Mouse (Mus musculus) olfactory bulb, adult 2 months (tissue): Measurements from ENCODE around the gene 0610040J01Rik. TPM values are rescaled to one million over a fixed set of nuclear protein-coding genes. Genes with fewer than 3 reads are reported as not detected.

Source experiments
- H3K27ac ChIP-seq: fragments of 200-500 bp; 2 replicates; pipeline ENCODE4 v1.5.1; 2012; ENCODE audit warnings: low read depth, low read length; ENCODE audit not compliant: insufficient read depth
- H3K4me1 ChIP-seq: fragments of 200-500 bp; 2 replicates; pipeline ENCODE4 v1.6.1; 2012; ENCODE audit warnings: low read length; ENCODE audit not compliant: control insufficient read depth, insufficient read depth
- H3K4me3 ChIP-seq: fragments of 200-500 bp; 2 replicates; pipeline ENCODE4 v1.5.1; 2012; ENCODE audit warnings: mild to moderate bottlenecking, low read depth, low read length, moderate library complexity; ENCODE audit not compliant: insufficient read depth
- CTCF ChIP-seq: fragments of 200-500 bp; IDR thresholded peaks from 2 replicates; pipeline ENCODE4 v1.5.1; 2012; ENCODE audit warnings: low read depth, mild to moderate bottlenecking, low read length, moderate library complexity; ENCODE audit not compliant: insufficient read depth
- POLR2A ChIP-seq: fragments of 200-500 bp; IDR thresholded peaks from 2 replicates; pipeline ENCODE4 v1.6.1; 2012; ENCODE audit warnings: mild to moderate bottlenecking, low read depth, low read length, moderate library complexity; ENCODE audit not compliant: insufficient read depth
- WGBS: fragments of 180-500 bp; shearing (Covaris S2); methylation state at CpG from one replicate; pipeline ENCODE4 v1.1.7; 2018; 5-methylcytosine and 5-hydroxymethylcytosine counted together
- polyA plus RNA-seq: library from polyadenylated mRNA; stranded (reverse); fragments of >200 nt; gene quantifications from 2 replicates; pipeline ENCODE4 v1.2.4, GENCODE M21; 2012; ENCODE audit warnings: low replicate concordance; ENCODE audit not compliant: missing spikeins, insufficient read depth, insufficient read length

0610040J01Rik gene
- polyA plus RNA-seq, 1 experiment: not detected

GRCm38 (mm10) chr5:63938575-63938974, 126.4 kb downstream of the 0610040J01Rik start:
- WGBS: 75% methylated on average over 4 of the region's 4 CpGs
- no peak overlapping the region for H3K27ac ChIP-seq
- no peak overlapping the region for H3K4me3 ChIP-seq
- TF ChIP-seq CTCF (no peak), POLR2A (no peak)
- H3K4me1 ChIP-seq: peaks cover 7% of the 10 kb centered on the region

DNA sequence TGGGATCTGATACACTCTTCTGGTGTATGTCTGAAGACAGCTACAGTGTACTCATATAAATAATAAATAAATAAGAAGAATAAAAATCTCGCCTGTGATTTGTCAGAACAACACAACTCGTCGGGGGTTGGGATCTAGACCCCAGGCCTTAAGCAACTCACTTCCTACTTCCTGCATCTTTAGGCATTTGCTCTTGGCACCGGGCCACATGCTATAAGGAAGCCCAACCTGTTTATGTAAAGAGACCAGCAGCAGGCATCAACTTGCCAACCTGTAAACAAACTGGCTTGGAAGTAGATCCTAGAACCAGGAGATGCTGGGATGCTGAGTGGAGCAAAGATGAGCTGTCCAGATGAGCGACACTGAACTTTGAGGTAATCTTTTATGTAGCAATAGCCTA, 129.7 kb downstream of the 0610040J01Rik start:
- WGBS: 85% methylated on average over 5 of the region's 5 CpGs
- TF ChIP-seq POLR2A (no peak), CTCF (no peak)

GRCm38 (mm10) chr5:63943291-63943690, 131.1 kb downstream of the 0610040J01Rik start:
- WGBS: 88% methylated on average over 9 of the region's 9 CpGs
- TF ChIP-seq POLR2A (no peak), CTCF (no peak)
- H3K4me1 ChIP-seq: peaks cover 2% of the 10 kb centered on the region; the same call in 1 of the 2 replicates
- H3K27ac ChIP-seq: no peak overlapping the region
- H3K4me3 ChIP-seq: no peak overlapping the region

More for the DNA sequence above, 129.7 kb downstream of the 0610040J01Rik start:
- no peak overlapping the region for H3K27ac ChIP-seq
- peaks cover 2% of the 10 kb centered on the region for H3K4me1 ChIP-seq
- H3K4me3 ChIP-seq: no peak overlapping the region

DNA sequence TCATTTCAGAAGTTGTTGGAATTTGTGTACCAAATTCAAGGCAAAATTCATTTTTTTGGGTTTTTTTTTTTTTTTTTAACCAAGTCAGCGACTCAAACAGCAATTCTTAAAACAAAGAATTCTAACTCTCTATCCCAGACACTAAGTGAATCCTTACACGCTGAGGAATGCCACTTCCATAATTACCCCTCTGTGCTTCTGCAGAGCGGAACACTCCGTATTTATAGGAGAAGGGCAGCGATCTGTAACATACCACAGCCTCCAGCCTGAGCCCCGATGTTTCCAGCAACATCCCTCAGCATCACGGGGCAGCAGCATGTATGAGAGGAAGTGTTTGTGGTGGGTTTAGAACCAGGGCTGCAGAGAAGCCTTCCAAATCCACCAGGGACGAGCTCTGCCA, 135.4 kb downstream of the 0610040J01Rik start:
- WGBS: 39% methylated on average over 8 of the region's 8 CpGs
- H3K4me3 ChIP-seq: no peak overlapping the region
- TF ChIP-seq CTCF: no peak
- no peak for TF ChIP-seq POLR2A
- peaks cover 5% of the 10 kb centered on the region; the same call in 1 of the 2 replicates for H3K4me1 ChIP-seq
- no peak overlapping the region for H3K27ac ChIP-seq

DNA sequence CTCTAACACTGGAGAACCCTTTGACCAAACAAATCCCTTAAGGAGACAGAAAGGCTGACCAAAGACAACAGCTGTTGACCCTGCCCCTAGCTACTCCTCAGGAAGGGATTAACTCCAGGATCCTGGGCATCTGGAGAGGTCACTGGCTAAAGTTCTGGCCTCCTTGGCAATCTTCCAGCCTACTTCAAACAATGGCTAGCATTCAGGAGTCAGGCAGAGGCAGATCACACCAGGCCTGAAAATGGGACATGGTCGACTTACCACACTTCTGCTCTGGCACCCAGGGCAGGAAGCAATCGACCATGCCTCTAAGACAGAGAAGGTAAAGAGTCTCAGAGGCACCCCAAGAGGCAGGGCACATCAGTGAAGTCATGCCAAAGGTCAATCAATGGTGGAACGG, 137.0 kb downstream of the 0610040J01Rik start:
- 44% methylated on average over 3 of the region's 3 CpGs for WGBS
- TF ChIP-seq CTCF (no peak), POLR2A (no peak)

More for the DNA sequence above, 137.0 kb downstream of the 0610040J01Rik start:
- no peak overlapping the region for H3K27ac ChIP-seq
- H3K4me3 ChIP-seq: no peak overlapping the region
- peaks cover 5% of the 10 kb centered on the region for H3K4me1 ChIP-seq

Other genes with a start within 250 kb of the 0610040J01Rik start
- not detected in 2 replicates for gene Nwd2, start 163.3 kb upstream of the 0610040J01Rik start, polyA plus RNA-seq
- not detected in 2 replicates for gene Rell1, start 156.5 kb downstream of the 0610040J01Rik start, polyA plus RNA-seq